Mouse (Mus musculus) thymus, adult 2 months (tissue): ENCODE data around the gene Fam83e.

Source experiments
- CTCF ChIP-seq: fragments of 200-500 bp; IDR thresholded peaks from 2 replicates; pipeline ENCODE4 v1.5.1; 2012; ENCODE audit warnings: mild to moderate bottlenecking, control low read depth, low read length, moderate library complexity, borderline replicate concordance; ENCODE audit not compliant: control insufficient read depth, poor library complexity, insufficient read depth; ENCODE audit errors: extremely low read depth
- POLR2A ChIP-seq: fragments of 200-500 bp; IDR thresholded peaks from 2 replicates; pipeline ENCODE4 v1.6.1; 2012; ENCODE audit warnings: mild to moderate bottlenecking, low read length, control low read depth, moderate library complexity; ENCODE audit not compliant: control insufficient read depth, poor library complexity, insufficient read depth; ENCODE audit errors: extremely low read depth

DNA sequence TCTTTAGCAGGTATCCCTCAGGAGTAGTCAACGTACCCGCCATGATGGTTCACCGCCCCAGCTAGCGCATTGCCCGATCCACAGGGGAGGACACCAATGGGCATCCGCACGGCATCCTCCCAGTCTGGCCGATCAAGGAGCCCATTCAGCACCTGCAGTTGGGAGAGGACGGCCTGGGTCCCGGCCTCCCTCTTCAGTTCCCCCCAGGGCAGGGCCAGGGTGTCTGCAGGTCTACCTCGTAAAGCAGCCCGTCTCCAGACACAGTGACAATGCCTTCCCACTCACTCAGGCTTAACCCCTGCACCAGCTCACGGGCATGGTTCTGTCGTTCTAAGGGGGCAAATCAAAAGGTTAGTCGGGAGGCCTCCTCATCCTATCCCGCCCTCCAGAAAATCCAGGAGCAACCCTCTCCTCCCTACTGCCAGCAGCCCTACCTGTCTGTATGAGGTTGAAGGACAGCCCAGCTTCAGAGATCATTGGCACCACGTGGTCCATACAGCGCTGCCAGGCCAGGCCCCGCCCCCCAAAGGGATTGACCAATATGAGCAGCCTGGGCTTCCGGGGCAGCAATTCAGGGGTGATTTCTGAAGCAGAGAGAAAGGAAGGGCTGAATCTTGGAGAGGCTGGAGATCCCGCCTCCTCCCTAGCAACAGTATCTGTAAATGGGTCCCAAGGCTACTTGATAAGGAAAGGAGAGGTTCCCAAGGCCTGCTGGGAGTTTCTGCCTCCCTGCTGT is 8.8 kb upstream of the Fam83e start:
- TF ChIP-seq CTCF (no peak), POLR2A (no peak)
